Mouse (Mus musculus) CH12.LX (cell line): ENCODE data around the gene Ttc4. TPM values are rescaled to one million over a fixed set of nuclear protein-coding genes. Genes with fewer than 3 reads are reported as not detected.

Experiments
- DNase-seq: peaks from one replicate; pipeline ENCODE4 v3.0.0-alpha.2; 2013; ENCODE audit errors: extremely low read depth
- H3K27ac ChIP-seq: 2 replicates; pipeline ENCODE4 v1.5.1; 2012; ENCODE audit warnings: low read depth, mild to moderate bottlenecking, control low read depth, moderate library complexity; ENCODE audit not compliant: insufficient read depth
- H3K27me3 ChIP-seq: replicated peaks from 2 replicates; pipeline ENCODE3; 2012; ENCODE audit warnings: inconsistent platforms
- H3K36me3 ChIP-seq, 2 experiments: replicated peaks in 1 of 2; 2 replicates each; pipeline versions ENCODE3 to v1.6.1; 2012; ENCODE audit warnings: inconsistent platforms in 1 of 2, low read length in 1 of 2, mild to moderate bottlenecking in 1 of 2, mixed read lengths in 1 of 2, moderate library complexity in 1 of 2; ENCODE audit not compliant: control insufficient read depth in 1 of 2, insufficient read depth in 1 of 2
- H3K4me1 ChIP-seq, 2 experiments: 2 replicates each; pipeline ENCODE4 v1.6.1; 2012; ENCODE audit warnings: inconsistent platforms in 1 of 2, moderate library complexity in 1 of 2; ENCODE audit not compliant: insufficient read depth in 2 of 2, control insufficient read depth in 1 of 2
- H3K4me2 ChIP-seq: 2 replicates; pipeline ENCODE4 v1.6.1; 2012; ENCODE audit warnings: low read depth, mild to moderate bottlenecking, control low read depth; ENCODE audit not compliant: poor library complexity, insufficient read depth, severe bottlenecking
- H3K4me3 ChIP-seq, 3 experiments: fragments of 150-350 bp in 1 of 3; sonication (generic) in 1 of 3; replicated peaks in 1 of 3; 2 replicates each; pipeline versions ENCODE3 to v1.5.1; 2011 to 2012; ENCODE audit warnings: low read depth in 2 of 3, low read length in 2 of 3, mild to moderate bottlenecking in 2 of 3, moderate library complexity in 2 of 3, control low read depth in 1 of 3, improper control_type of control experiment in 1 of 3, inconsistent platforms in 1 of 3, mixed read lengths in 1 of 3; ENCODE audit not compliant: poor library complexity in 1 of 3
- H3K79me2 ChIP-seq: replicated peaks from 2 replicates; pipeline ENCODE4 v1.6.1; 2012; ENCODE audit warnings: mild to moderate bottlenecking, moderate library complexity; ENCODE audit not compliant: control insufficient read depth, poor library complexity, insufficient read depth, severe bottlenecking; ENCODE audit errors: extremely low read depth
- H3K9ac ChIP-seq: 2 replicates; pipeline ENCODE4 v1.6.1; 2012; ENCODE audit warnings: low read depth, mild to moderate bottlenecking, control low read depth, moderate library complexity; ENCODE audit not compliant: insufficient read depth
- H3K9me3 ChIP-seq: replicated peaks from 2 replicates; pipeline ENCODE3; 2012; ENCODE audit warnings: low read length, inconsistent platforms, mixed read lengths
- BHLHE40 ChIP-seq: IDR thresholded peaks from 2 replicates; pipeline ENCODE4 v1.6.1; 2011; ENCODE audit warnings: mild to moderate bottlenecking, low read depth, low read length, improper control_type of control experiment
- CHD1 ChIP-seq: IDR thresholded peaks from 2 replicates; pipeline ENCODE4 v1.6.1; 2012; ENCODE audit warnings: low read depth, low read length, improper control_type of control experiment, inconsistent platforms
- ETS1 ChIP-seq: conservative IDR thresholded peaks from 2 replicates; pipeline ENCODE4 v1.6.1; 2012; ENCODE audit warnings: low read depth, mild to moderate bottlenecking, inconsistent platforms, low read length, improper control_type of control experiment, moderate library complexity
- HCFC1 ChIP-seq: IDR thresholded peaks from 2 replicates; pipeline ENCODE4 v1.6.1; 2012; ENCODE audit warnings: low read depth, mild to moderate bottlenecking, inconsistent platforms, low read length, improper control_type of control experiment
- IRF4 ChIP-seq: IDR thresholded peaks from 2 replicates; pipeline ENCODE4 v1.6.1; 2014; ENCODE audit warnings: low read depth, mild to moderate bottlenecking, inconsistent platforms, low read length, improper control_type of control experiment
- JUN ChIP-seq: IDR thresholded peaks from 2 replicates; pipeline ENCODE4 v1.6.1; 2011; ENCODE audit warnings: low read depth, mild to moderate bottlenecking, low read length, improper control_type of control experiment, moderate library complexity; ENCODE audit not compliant: insufficient read depth
- KAT2A ChIP-seq: IDR thresholded peaks from 2 replicates; pipeline ENCODE4 v1.6.1; 2012; ENCODE audit warnings: low read length, improper control_type of control experiment, inconsistent platforms; ENCODE audit not compliant: insufficient replicate concordance
- MAX ChIP-seq: IDR thresholded peaks from 2 replicates; pipeline ENCODE4 v1.6.1; 2011; ENCODE audit warnings: low read length, improper control_type of control experiment
- MAZ ChIP-seq: IDR thresholded peaks from 2 replicates; pipeline ENCODE4 v1.6.1; 2012; ENCODE audit warnings: low read depth, mild to moderate bottlenecking, inconsistent platforms, low read length, improper control_type of control experiment, moderate library complexity
- MEF2A ChIP-seq: IDR thresholded peaks from 2 replicates; pipeline ENCODE4 v1.6.1; 2014; ENCODE audit warnings: low read depth, mild to moderate bottlenecking, inconsistent platforms, low read length, improper control_type of control experiment, borderline replicate concordance
- MXI1 ChIP-seq: IDR thresholded peaks from 2 replicates; pipeline ENCODE4 v1.6.1; 2011; ENCODE audit warnings: mild to moderate bottlenecking, low read depth, low read length, improper control_type of control experiment
- MYC ChIP-seq: IDR thresholded peaks from 2 replicates; pipeline ENCODE4 v1.6.1; 2011; ENCODE audit warnings: low read depth, mild to moderate bottlenecking, improper control_type of control experiment, low read length
- NELFE ChIP-seq: IDR thresholded peaks from 2 replicates; pipeline ENCODE4 v1.6.1; 2011; ENCODE audit warnings: low read depth, low read length, improper control_type of control experiment
- NRF1 ChIP-seq: IDR thresholded peaks from 2 replicates; pipeline ENCODE4 v1.6.1; 2014; ENCODE audit warnings: low read depth, mild to moderate bottlenecking, inconsistent platforms, low read length, improper control_type of control experiment, moderate library complexity
- PAX5 ChIP-seq: IDR thresholded peaks from 2 replicates; pipeline ENCODE4 v1.6.1; 2012; ENCODE audit warnings: low read length, inconsistent platforms, mixed read lengths
- RAD21 ChIP-seq: IDR thresholded peaks from 2 replicates; pipeline ENCODE4 v1.6.1; 2011; ENCODE audit warnings: low read depth, mild to moderate bottlenecking, low read length, improper control_type of control experiment, moderate library complexity
- RCOR1 ChIP-seq: conservative IDR thresholded peaks from 2 replicates; pipeline ENCODE4 v1.6.1; 2012; ENCODE audit warnings: low read depth, mild to moderate bottlenecking, inconsistent platforms, low read length, improper control_type of control experiment
- SIN3A ChIP-seq: IDR thresholded peaks from 2 replicates; pipeline ENCODE4 v1.6.1; 2012; ENCODE audit warnings: low read length, improper control_type of control experiment, inconsistent platforms
- SMC3 ChIP-seq: IDR thresholded peaks from 2 replicates; pipeline ENCODE4 v1.6.1; 2011; ENCODE audit warnings: low read depth, low read length, improper control_type of control experiment
- TBP ChIP-seq: conservative IDR thresholded peaks from 2 replicates; pipeline ENCODE4 v1.6.1; 2011; ENCODE audit warnings: low read depth, low read length, improper control_type of control experiment
- TCF12 ChIP-seq: IDR thresholded peaks from 2 replicates; pipeline ENCODE4 v1.6.1; 2014; ENCODE audit warnings: low read depth, mild to moderate bottlenecking, inconsistent platforms, low read length, improper control_type of control experiment
- UBTF ChIP-seq: IDR thresholded peaks from 2 replicates; pipeline ENCODE4 v1.6.1; 2012; ENCODE audit warnings: low read depth, mild to moderate bottlenecking, inconsistent platforms, low read length, improper control_type of control experiment, moderate library complexity
- USF1 ChIP-seq: IDR thresholded peaks from 2 replicates; pipeline ENCODE4 v1.6.1; 2014; ENCODE audit warnings: low read depth, mild to moderate bottlenecking, inconsistent platforms, low read length, improper control_type of control experiment
- USF2 ChIP-seq: conservative IDR thresholded peaks from 2 replicates; pipeline ENCODE4 v1.6.1; 2011; ENCODE audit warnings: low read depth, low read length, improper control_type of control experiment
- ZKSCAN1 ChIP-seq: IDR thresholded peaks from 2 replicates; pipeline ENCODE4 v1.6.1; 2012; ENCODE audit warnings: low read depth, inconsistent platforms, low read length, improper control_type of control experiment, borderline replicate concordance
- ZNF384 ChIP-seq: IDR thresholded peaks from 2 replicates; pipeline ENCODE4 v1.6.1; 2012; ENCODE audit warnings: low read depth, low read length, improper control_type of control experiment, inconsistent platforms
- dilution Hi-C: fragments of 300-500 bp; cut with MboI; formaldehyde crosslinking; loops from 2 replicates; pipeline ENCODE4 v1.14.3; 2020; ENCODE audit warnings: low sequenced_read_pairs; ENCODE audit not compliant: extremely low pct_unique_long_range_greater_than_20kb, extremely low pct_ligation_motif_present
- in situ Hi-C: fragments of 300-500 bp; cut with MboI; formaldehyde crosslinking; loops from 3 replicates; pipeline ENCODE4 v1.14.3; 2019; ENCODE audit warnings: low sequenced_read_pairs, low pct_ligation_motif_present, low pct_unique_long_range_greater_than_20kb, mixed read lengths
- polyA plus RNA-seq: library from polyadenylated mRNA; unstranded; fragments of >175 nt; gene quantifications from 2 replicates; pipeline ENCODE4 v1.2.1, GENCODE M21; 2012; ENCODE audit warnings: low read depth; ENCODE audit not compliant: insufficient read length
- total RNA-seq, 2 experiments: library from RNA; depleted of rRNA; stranded (reverse); fragments of 300-350 nt in 1 of 2; fragments of >200 nt in 1 of 2; gene quantifications; 2 replicates each; pipeline ENCODE4 v1.2.3; 2012 to 2014

Gene Ttc4
- total and polyA plus RNA-seq, 3 experiments, result 47.8 to 61.8 (median 50.2) TPM

DNA sequence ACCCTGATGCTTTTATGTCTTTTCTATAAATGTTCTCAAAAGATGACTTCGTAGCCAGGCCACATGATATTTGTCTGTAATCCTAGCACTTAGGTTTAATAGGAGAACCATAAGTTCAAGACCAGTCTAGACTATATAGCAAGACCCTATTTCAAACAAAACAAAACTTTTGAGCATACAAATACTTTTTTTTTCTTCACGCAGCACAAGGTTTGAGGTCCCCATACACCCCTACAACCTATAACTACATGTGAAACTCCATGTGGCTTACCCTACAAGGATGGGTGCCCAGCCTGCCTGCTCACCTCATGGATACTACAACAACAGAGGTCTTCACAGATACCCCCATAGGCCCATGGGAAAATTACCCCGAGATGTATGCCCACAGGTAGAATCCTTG is 408 bp upstream of the Ttc4 start:
- no peak overlapping the region for H3K9ac ChIP-seq
- no peak overlapping the region for H3K27ac ChIP-seq
- peaks cover 8% of the 10 kb centered on the region for H3K79me2 ChIP-seq
- in situ Hi-C loops (no loop called here), dilution Hi-C loops (no loop called here)
- no peak for DNase-seq
- peaks cover 23% of the 10 kb centered on the region for H3K27me3 ChIP-seq
- H3K4me3 ChIP-seq, result peak overlapping the region in 2 of 3 experiments; percentile 10 to 96
- TF ChIP-seq CHD1 (no peak), NRF1 (no peak), HCFC1 (no peak), RCOR1 (no peak), ZKSCAN1 (no peak), MXI1 (no peak), MAX (no peak), USF2 (no peak), MEF2A (no peak), ETS1 (no peak), TCF12 (no peak), NELFE (no peak), JUN (no peak)
- peaks cover 27 to 34% of the 10 kb centered on the region in 2 experiments for H3K36me3 ChIP-seq
- peaks cover 6 to 38% of the 10 kb centered on the region in 2 experiments for H3K4me1 ChIP-seq
- H3K4me2 ChIP-seq, result no peak overlapping the region
- no peaks in the 10 kb centered on the region for H3K9me3 ChIP-seq

DNA sequence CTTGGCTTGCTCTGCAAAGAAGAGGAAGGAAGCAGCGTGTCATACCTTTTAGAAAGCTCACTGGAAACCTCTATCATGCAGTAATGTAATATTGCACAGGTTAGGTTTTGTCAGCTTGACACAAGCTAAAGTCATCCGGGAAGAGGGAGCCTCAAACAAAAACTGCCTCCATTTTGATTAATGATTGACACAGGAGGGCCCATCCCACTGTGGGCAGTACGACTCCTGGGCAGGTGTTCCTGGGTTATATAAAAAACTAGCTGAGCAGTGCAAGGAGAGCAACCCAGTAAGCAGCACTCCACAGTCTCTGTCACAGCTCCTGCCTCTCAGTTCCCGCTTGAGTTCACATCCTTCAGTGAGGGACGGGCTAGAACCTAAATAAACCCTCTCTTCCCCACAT is 2.0 kb downstream of the Ttc4 start:
- Histone ChIP-seq H3K27me3 (peaks cover under 1% of the 10 kb centered on the region), H3K36me3 (peaks cover 46 to 54% of the 10 kb centered on the region in 2 experiments), H3K4me1 (peaks cover 6 to 33% of the 10 kb centered on the region in 2 experiments), H3K4me3 (no peak overlapping the region), H3K4me2 (no peak overlapping the region), H3K9ac (no peak overlapping the region), H3K27ac (no peak overlapping the region), H3K9me3 (no peaks in the 10 kb centered on the region), H3K79me2 (peaks cover 8% of the 10 kb centered on the region)
- no peak for TF ChIP-seq USF1
- TF ChIP-seq MYC, result no peak
- no peak for TF ChIP-seq SIN3A
- no peak for TF ChIP-seq NELFE
- no peak for TF ChIP-seq ZNF384
- TF ChIP-seq SMC3, result no peak
- no peak for TF ChIP-seq CHD1
- no peak for TF ChIP-seq BHLHE40
- TF ChIP-seq TBP, result no peak
- no peak for TF ChIP-seq USF2
- TF ChIP-seq IRF4, result no peak
- no peak for TF ChIP-seq RCOR1
- no peak for TF ChIP-seq RAD21
- no peak for TF ChIP-seq UBTF
- no peak for TF ChIP-seq MAZ
- no peak for TF ChIP-seq KAT2A
- no peak for TF ChIP-seq NRF1
- no peak for TF ChIP-seq PAX5
- dilution Hi-C loops, result no loop called here
- in situ Hi-C loops, result no loop called here
- no peak for DNase-seq
